In genomic region chr5:92715319-92715718, GRCm38 (mm10) we compare ENCODE assay signal across 17 mouse cellular contexts. TPM values are rescaled to one million over a fixed set of nuclear protein-coding genes. Genes with fewer than 3 reads are reported as not detected.
"Had no signal": no experiment of that assay in that cellular context is flagged by ENCODE, and none has a peak within 500 bp of the region (broad histone marks: within the 10 kb centered on the region; RNA-seq: fewer than 3 reads in every experiment).

No protein-coding gene starts in this region.

- H3K36me3 ChIP-seq: limb, embryonic 13.5 days; liver, embryonic 13.5 days; neural tube, embryonic 13.5 days had no signal

- H3K27ac ChIP-seq: kidney, postnatal 0 days; limb, embryonic 13.5 days; liver, embryonic 13.5 days; neural tube, embryonic 13.5 days had no signal

- H3K27me3 ChIP-seq: limb, embryonic 13.5 days; liver, embryonic 13.5 days; neural tube, embryonic 13.5 days had no signal

- H3K4me2 ChIP-seq: limb, embryonic 13.5 days; liver, embryonic 13.5 days; midbrain, embryonic 11.5 days; neural tube, embryonic 13.5 days had no signal

- H3K4me3 ChIP-seq: limb, embryonic 13.5 days; liver, embryonic 13.5 days; neural tube, embryonic 13.5 days had no signal

- DNase-seq: kidney, postnatal 36 days; left cerebral cortex, postnatal 4 days; liver, embryonic 13.5 days; lung, adult 2 months; lung, postnatal 4 days; retina, postnatal 1 day; right cerebral cortex, postnatal 4 days; spleen, adult 18-20 months; thymus, adult 18-20 months; thymus, postnatal 14 days had no signal

- H3K9ac ChIP-seq: limb, embryonic 13.5 days; liver, embryonic 13.5 days; neural tube, embryonic 13.5 days had no signal

- H3K9me3 ChIP-seq: limb, embryonic 13.5 days; liver, embryonic 13.5 days; neural tube, embryonic 13.5 days had no signal

- ATAC-seq: lung, postnatal 0 days; midbrain, embryonic 16.5 days had no signal

- H3K4me1 ChIP-seq: liver, embryonic 13.5 days had no signal

RNA-seq across cellular contexts. Expression of gene Shroom3, which starts 32.1 kb away (rescaled TPM):
- total RNA-seq: megakaryocyte, adult 5-6 weeks had no signal
